Mouse (Mus musculus): ENCODE results near the gene Ugt1a8. TPM values are rescaled to one million over a fixed set of nuclear protein-coding genes. Genes with fewer than 3 reads are reported as not detected.
"Not testable (repeated sequence)": the region's sequence is repeated elsewhere in the genome, so short reads cannot be mapped to it uniquely, and the experiment has no call there.

Ugt1a8 gene
- total and polyA plus RNA-seq, 3 experiments = not detected

DNA sequence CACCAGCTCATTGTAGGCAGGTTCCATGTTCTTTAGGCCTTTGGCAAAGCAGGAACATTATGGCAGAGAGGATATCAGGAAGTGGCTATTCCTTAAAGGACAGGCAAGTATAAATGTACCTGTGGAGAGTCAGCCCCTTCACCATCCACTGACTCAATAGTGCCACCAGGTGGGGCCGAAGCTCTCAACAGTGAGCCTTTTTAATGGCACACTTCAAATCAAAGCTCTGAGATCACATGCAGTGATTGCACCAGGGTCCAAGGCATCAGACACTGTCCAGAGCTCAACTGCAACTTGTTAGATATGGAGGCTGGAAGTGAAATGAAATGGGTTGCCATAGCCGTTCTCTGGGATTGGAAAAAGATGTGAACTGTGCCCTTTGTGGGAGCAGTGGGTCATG is 57.7 kb downstream of the Ugt1a8 start:
- DNase-seq (ENCODE audit: low read depth, low spot score) = peak; percentile 13
- TF ChIP-seq CTCF (IDR thresholded peaks at IDR 0.05 in 2 of 3, conservative IDR thresholded peaks at IDR 0.05 in 1 of 3; ENCODE audit: control insufficient read depth in 1 of 3, insufficient read depth in 1 of 3, low read depth in 2 of 3, low read length in 3 of 3, poor library complexity in 1 of 3, severe bottlenecking in 1 of 3) (peak; percentile 2 to 33 (median 33); a peak in 3 of 6 replicates), RAD21 (IDR thresholded peaks at IDR 0.05; ENCODE audit: low read depth, low read length) (peak; percentile 10), RCOR1 (IDR thresholded peaks at IDR 0.05; ENCODE audit: low read depth, low read length) (peak; percentile 51; the same call in 1 of the 2 replicates), SMC3 (IDR thresholded peaks at IDR 0.05; ENCODE audit: low read depth, low read length) (peak; percentile 28; the same call in 1 of the 2 replicates)
- not testable (repeated sequence) for H3K36me3 ChIP-seq (ENCODE audit: control insufficient read depth in 1 of 2, insufficient read depth in 2 of 2, low read length in 2 of 2); H3K79me2 ChIP-seq (ENCODE audit: control insufficient read depth, insufficient read depth, low read length, poor library complexity); H3K4me3 ChIP-seq (ENCODE audit: control insufficient read depth in 1 of 2, insufficient read depth in 1 of 2, low read depth in 2 of 2, low read length in 2 of 2); H3K27ac ChIP-seq (ENCODE audit: control insufficient read depth, low read depth, low read length); H3K4me1 ChIP-seq (ENCODE audit: control insufficient read depth in 1 of 2, insufficient read depth in 2 of 2, low read length in 2 of 2); H3K9me3 ChIP-seq (replicated peaks; ENCODE audit: insufficient read depth, low read length); H3K27me3 ChIP-seq (ENCODE audit: control insufficient read depth in 1 of 2, insufficient read depth in 2 of 2, low read length in 2 of 2); H3K9ac ChIP-seq (ENCODE audit: control insufficient read depth, low read depth, low read length, poor library complexity, severe bottlenecking)

DNA sequence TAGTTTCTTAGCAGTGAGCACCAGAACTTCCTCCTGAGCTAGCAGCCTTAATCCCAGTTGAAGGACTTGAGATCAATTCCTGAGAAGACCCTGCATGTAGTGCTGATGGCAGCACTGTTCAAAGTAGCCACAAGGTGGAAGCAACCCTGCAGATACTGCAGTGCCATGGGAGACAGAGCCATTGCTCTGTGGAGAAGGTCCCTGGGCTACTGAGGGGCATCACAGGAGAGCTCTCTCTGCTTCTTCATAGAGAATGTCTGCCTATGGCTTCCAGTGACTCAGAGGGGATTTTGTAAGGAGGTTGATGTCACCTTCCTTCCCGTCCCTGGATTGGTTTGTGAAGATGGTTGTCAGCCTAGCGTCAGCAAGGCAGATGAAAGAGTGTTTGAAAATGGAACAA is 62.5 kb downstream of the Ugt1a8 start:
- H3K27me3 ChIP-seq (ENCODE audit: control insufficient read depth in 1 of 2, insufficient read depth in 2 of 2, low read length in 2 of 2); H3K9ac ChIP-seq (ENCODE audit: control insufficient read depth, low read depth, low read length, poor library complexity, severe bottlenecking); H3K36me3 ChIP-seq (ENCODE audit: control insufficient read depth in 1 of 2, insufficient read depth in 2 of 2, low read length in 2 of 2); H3K4me3 ChIP-seq (ENCODE audit: control insufficient read depth in 1 of 2, insufficient read depth in 1 of 2, low read depth in 2 of 2, low read length in 2 of 2); H3K27ac ChIP-seq (ENCODE audit: control insufficient read depth, low read depth, low read length); H3K79me2 ChIP-seq (ENCODE audit: control insufficient read depth, insufficient read depth, low read length, poor library complexity); H3K9me3 ChIP-seq (replicated peaks; ENCODE audit: insufficient read depth, low read length); H3K4me1 ChIP-seq (ENCODE audit: control insufficient read depth in 1 of 2, insufficient read depth in 2 of 2, low read length in 2 of 2); DNase-seq (ENCODE audit: low read depth, low spot score): not testable (repeated sequence)

DNA sequence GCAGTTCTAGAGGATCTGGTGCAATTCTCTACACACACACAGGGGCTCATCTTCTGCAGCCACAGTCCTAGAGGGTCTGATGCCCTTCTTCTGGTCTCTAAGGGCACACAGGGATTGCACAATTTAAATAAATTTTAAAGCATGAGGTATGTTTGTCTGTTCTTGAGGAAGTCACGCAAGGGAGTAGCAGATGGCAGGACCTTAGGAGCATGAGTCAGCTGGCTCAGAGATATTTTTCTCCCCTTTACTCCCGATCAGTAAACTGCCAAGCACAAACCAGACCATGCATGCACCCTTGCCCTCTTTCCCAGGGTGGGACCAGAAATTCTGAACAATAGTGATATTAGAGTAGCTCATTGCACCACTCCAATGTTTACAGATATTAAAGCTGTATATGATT is 70.8 kb downstream of the Ugt1a8 start:
- no peaks in the 10 kb centered on the region for H3K36me3 ChIP-seq (ENCODE audit: control insufficient read depth in 1 of 2, insufficient read depth in 2 of 2, low read length in 2 of 2)
- no peak for TF ChIP-seq TAL1 (IDR thresholded peaks at IDR 0.05; ENCODE audit: low read length)
- no peak overlapping the region for H3K4me3 ChIP-seq (ENCODE audit: control insufficient read depth in 1 of 2, insufficient read depth in 1 of 2, low read depth in 2 of 2, low read length in 2 of 2)
- DNase-seq (ENCODE audit: low read depth, low spot score) = no peak
- no peaks in the 10 kb centered on the region for H3K9me3 ChIP-seq (replicated peaks; ENCODE audit: insufficient read depth, low read length)
- no peak overlapping the region for H3K27ac ChIP-seq (ENCODE audit: control insufficient read depth, low read depth, low read length)
- no peaks in the 10 kb centered on the region for H3K27me3 ChIP-seq (ENCODE audit: control insufficient read depth in 1 of 2, insufficient read depth in 2 of 2, low read length in 2 of 2)
- H3K4me1 ChIP-seq (ENCODE audit: control insufficient read depth in 1 of 2, insufficient read depth in 2 of 2, low read length in 2 of 2) = no peaks in the 10 kb centered on the region
- H3K9ac ChIP-seq (ENCODE audit: control insufficient read depth, low read depth, low read length, poor library complexity, severe bottlenecking) = no peak overlapping the region
- H3K79me2 ChIP-seq (ENCODE audit: control insufficient read depth, insufficient read depth, low read length, poor library complexity) = no peaks in the 10 kb centered on the region

DNA sequence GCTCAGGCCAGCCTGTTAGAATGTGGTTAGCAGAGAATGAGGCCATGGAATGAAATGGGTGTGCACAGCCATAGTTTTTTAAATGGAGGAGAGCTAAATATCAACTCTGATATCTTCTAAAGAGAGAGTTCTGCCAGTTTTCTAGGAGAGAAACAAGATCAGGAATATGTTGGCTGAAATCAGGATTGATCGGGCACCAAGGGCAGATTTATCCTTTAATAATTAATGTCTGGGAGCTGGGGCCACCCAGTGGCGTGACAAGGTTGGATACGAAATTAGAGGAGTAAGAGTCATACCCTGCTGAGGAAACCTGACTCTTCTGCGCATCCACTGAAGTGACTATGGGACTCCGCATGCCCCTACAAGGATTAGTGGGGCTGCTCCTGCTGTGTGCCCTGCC is 78.1 kb downstream of the Ugt1a8 start, which contains the start of gene Ugt1a5:
Gene Ugt1a5, plus strand, starts transcription at position 302 of the 400 bp plus-strand sequence.
- H3K9me3 ChIP-seq (replicated peaks; ENCODE audit: insufficient read depth, low read length) = no peaks in the 10 kb centered on the region
- no peaks in the 10 kb centered on the region for H3K36me3 ChIP-seq (ENCODE audit: control insufficient read depth in 1 of 2, insufficient read depth in 2 of 2, low read length in 2 of 2)
- DNase-seq (ENCODE audit: low read depth, low spot score) = no peak
- TF ChIP-seq MXI1 (IDR thresholded peaks at IDR 0.05; ENCODE audit: low read depth, low read length) (no peak), E2F4 (IDR thresholded peaks at IDR 0.05; ENCODE audit: borderline replicate concordance, low read depth, low read length) (no peak), POLR2AphosphoS5 (IDR thresholded peaks at IDR 0.05; ENCODE audit: borderline replicate concordance, low read depth, low read length) (no peak), SIN3A (IDR thresholded peaks at IDR 0.05; ENCODE audit: low read length) (no peak), USF1 (IDR thresholded peaks at IDR 0.05; ENCODE audit: low read depth, low read length) (no peak), RCOR1 (IDR thresholded peaks at IDR 0.05; ENCODE audit: low read depth, low read length) (no peak), JUND (IDR thresholded peaks at IDR 0.05; ENCODE audit: low read depth, low read length) (no peak), TBP (IDR thresholded peaks at IDR 0.05; ENCODE audit: low read depth, low read length) (no peak), GABPA (IDR thresholded peaks at IDR 0.05; ENCODE audit: low read depth, low read length) (no peak), MYB (IDR thresholded peaks at IDR 0.05; ENCODE audit: low read depth, low read length) (no peak), EP300 (IDR thresholded peaks at IDR 0.05; ENCODE audit: low read depth in 1 of 2, low read length in 2 of 2) (no peak)
- H3K27ac ChIP-seq (ENCODE audit: control insufficient read depth, low read depth, low read length) = no peak within 1 kb of the TSS
- no peak within 1 kb of the TSS for H3K9ac ChIP-seq (ENCODE audit: control insufficient read depth, low read depth, low read length, poor library complexity, severe bottlenecking)
- H3K27me3 ChIP-seq (ENCODE audit: control insufficient read depth in 1 of 2, insufficient read depth in 2 of 2, low read length in 2 of 2) = no peaks in the 10 kb centered on the region
- no peaks in the 10 kb centered on the region for H3K4me1 ChIP-seq (ENCODE audit: control insufficient read depth in 1 of 2, insufficient read depth in 2 of 2, low read length in 2 of 2)
- no peak within 1 kb of the TSS for H3K4me3 ChIP-seq (ENCODE audit: control insufficient read depth in 1 of 2, insufficient read depth in 1 of 2, low read depth in 2 of 2, low read length in 2 of 2)
- no peaks in the 10 kb centered on the region for H3K79me2 ChIP-seq (ENCODE audit: control insufficient read depth, insufficient read depth, low read length, poor library complexity)

- not testable (repeated sequence) for H3K27ac ChIP-seq (ENCODE audit: control insufficient read depth, low read depth, low read length); H3K9me3 ChIP-seq (replicated peaks; ENCODE audit: insufficient read depth, low read length); DNase-seq (ENCODE audit: low read depth, low spot score); H3K79me2 ChIP-seq (ENCODE audit: control insufficient read depth, insufficient read depth, low read length, poor library complexity); H3K36me3 ChIP-seq (ENCODE audit: control insufficient read depth in 1 of 2, insufficient read depth in 2 of 2, low read length in 2 of 2); H3K4me1 ChIP-seq (ENCODE audit: control insufficient read depth in 1 of 2, insufficient read depth in 2 of 2, low read length in 2 of 2); H3K4me3 ChIP-seq (ENCODE audit: control insufficient read depth in 1 of 2, insufficient read depth in 1 of 2, low read depth in 2 of 2, low read length in 2 of 2); H3K27me3 ChIP-seq (ENCODE audit: control insufficient read depth in 1 of 2, insufficient read depth in 2 of 2, low read length in 2 of 2); H3K9ac ChIP-seq (ENCODE audit: control insufficient read depth, low read depth, low read length, poor library complexity, severe bottlenecking)
Measured at GRCm38 (mm10) chr1:88172190-88172589, 84.6 kb downstream of the Ugt1a8 start.

Data from MEL (cell line).